Mouse (Mus musculus) kidney, adult 2 months (tissue): Measurements from ENCODE around the gene Lmo4. TPM values are rescaled to one million over a fixed set of nuclear protein-coding genes. Genes with fewer than 3 reads are reported as not detected.

ENCODE experiments used
- DNase-seq: peaks from one replicate; pipeline ENCODE4 v3.0.0; 2021
- H3K27ac ChIP-seq: fragments of 200-500 bp; 2 replicates; pipeline ENCODE4 v1.5.1; 2012; ENCODE audit warnings: low read depth, low read length, control low read depth, inconsistent platforms; ENCODE audit not compliant: insufficient read depth
- H3K27me3 ChIP-seq: fragments of 200-500 bp; replicated peaks from 2 replicates; pipeline ENCODE4 v1.6.1; 2012; ENCODE audit warnings: mild to moderate bottlenecking, moderate library complexity, low read length, inconsistent platforms; ENCODE audit not compliant: control insufficient read depth, insufficient read depth
- H3K36me3 ChIP-seq: fragments of 200-500 bp; 2 replicates; pipeline ENCODE4 v1.6.1; 2012; ENCODE audit warnings: mild to moderate bottlenecking, moderate library complexity, low read length, inconsistent platforms; ENCODE audit not compliant: control insufficient read depth, insufficient read depth
- H3K4me1 ChIP-seq: fragments of 200-500 bp; 2 replicates; pipeline ENCODE4 v1.6.1; 2011; ENCODE audit warnings: low read length; ENCODE audit not compliant: control insufficient read depth, insufficient read depth
- H3K4me3 ChIP-seq: fragments of 200-500 bp; 2 replicates; pipeline ENCODE4 v1.5.1; 2011; ENCODE audit warnings: mild to moderate bottlenecking, low read depth, low read length, control low read depth; ENCODE audit not compliant: insufficient read depth
- CTCF ChIP-seq: fragments of 200-500 bp; conservative IDR thresholded peaks from 2 replicates; pipeline ENCODE4 v1.5.1; 2011; ENCODE audit warnings: low read depth, mild to moderate bottlenecking, control low read depth, low read length, moderate library complexity, mixed read lengths; ENCODE audit not compliant: insufficient read depth, insufficient read length
- POLR2A ChIP-seq: fragments of 200-500 bp; IDR thresholded peaks from one replicate; pipeline ENCODE4 v1.6.1; 2011; ENCODE audit warnings: low read depth, low read length, control low read depth
- WGBS: fragments of 180-500 bp; shearing (Covaris S2); methylation state at CpG from one replicate; pipeline ENCODE4 v1.1.7; 2018; 5-methylcytosine and 5-hydroxymethylcytosine counted together
- polyA plus RNA-seq: library from polyadenylated mRNA; depleted of rRNA; stranded (reverse); fragments of >200 nt; gene quantifications from 2 replicates; pipeline ENCODE4 v1.2.3, GENCODE M21; 2012; rRNA removed

The Lmo4 gene
- polyA plus RNA-seq, result 88.7 and 108 TPM in 2 replicates

DNA sequence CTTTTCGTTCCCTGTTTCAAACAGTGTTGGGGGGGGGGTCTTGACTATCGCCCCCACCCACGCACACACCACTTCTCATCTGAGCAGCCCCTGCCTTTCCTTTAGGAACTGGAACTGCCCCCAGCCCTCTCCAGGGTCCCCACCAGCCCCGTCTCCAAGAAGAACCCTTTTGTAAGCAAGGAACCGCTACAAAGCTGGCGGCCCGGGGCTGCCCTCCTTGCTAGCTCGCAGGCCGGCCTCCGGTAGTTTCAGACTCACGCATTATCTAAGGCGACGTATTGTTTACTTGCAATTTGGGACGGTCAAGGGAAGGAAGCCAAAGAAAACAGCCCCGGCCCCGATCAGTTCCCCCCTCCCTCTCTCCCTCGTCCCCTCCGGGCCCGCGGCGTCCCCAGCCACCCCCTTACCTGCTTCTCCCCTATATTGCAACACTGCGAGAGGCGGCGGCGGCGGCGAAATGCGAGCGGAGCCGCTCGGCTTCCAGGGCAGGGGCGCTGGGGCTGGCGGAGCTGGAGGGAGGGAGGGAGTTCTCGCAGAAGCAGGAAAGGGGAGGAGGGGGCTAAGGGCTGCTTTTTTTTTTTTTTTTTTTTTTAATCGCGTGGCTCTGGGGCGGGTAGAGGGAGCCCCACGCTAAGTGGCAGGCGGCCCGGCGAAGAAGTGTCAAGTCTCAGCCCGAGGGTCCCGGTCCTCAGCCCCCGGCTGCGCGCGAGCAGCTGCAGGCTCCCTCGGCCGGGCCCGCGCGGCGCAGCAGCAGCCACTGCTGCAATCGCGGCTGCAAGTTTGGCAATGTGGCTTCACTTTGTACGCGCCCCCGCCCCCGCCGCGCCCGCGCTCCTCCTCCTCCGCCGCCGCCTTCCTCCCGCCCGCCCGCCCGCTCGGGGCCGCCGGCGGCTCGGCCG lies at the start of gene Lmo4:
Lmo4 (minus strand) TSS at position 808 of the 899 bp plus-strand sequence.
- Histone ChIP-seq H3K4me1 (peaks cover 19% of the 10 kb centered on the region), H3K4me3 (peak within 1 kb of the TSS; percentile 94), H3K36me3 (peaks cover 2% of the 10 kb centered on the region; the same call in 1 of the 2 replicates), H3K27ac (peak within 1 kb of the TSS; percentile 96), H3K27me3 (no peaks in the 10 kb centered on the region)
- TF ChIP-seq CTCF (no peak), POLR2A (peak; percentile 83)
- under 1% methylated on average over 61 of the region's 76 CpGs for whole genome bisulfite sequencing
- peak; percentile 89 for DNase-seq

DNA sequence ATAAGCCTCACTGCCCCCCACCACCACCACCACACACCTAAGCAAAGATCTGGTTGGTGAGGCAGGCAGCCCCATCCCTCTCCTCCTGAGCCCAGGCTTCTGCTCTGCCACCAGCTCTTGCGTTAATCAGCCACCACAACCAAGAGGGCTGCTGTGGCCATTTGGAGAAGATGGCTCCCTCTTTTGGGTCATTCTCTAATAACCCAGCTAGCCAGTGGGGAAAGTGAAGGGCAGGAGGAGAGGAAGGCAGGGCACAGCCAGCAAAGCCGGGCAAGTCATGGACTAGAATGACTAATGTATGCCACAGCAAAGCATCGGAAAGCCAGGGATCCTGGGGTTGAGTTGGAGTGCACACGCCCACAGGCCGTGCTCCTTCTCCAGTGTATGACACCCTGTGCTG lies 49.3 kb upstream of the Lmo4 start:
- Histone ChIP-seq H3K27ac (no peak overlapping the region), H3K36me3 (no peaks in the 10 kb centered on the region), H3K27me3 (no peaks in the 10 kb centered on the region), H3K4me1 (no peaks in the 10 kb centered on the region), H3K4me3 (no peak overlapping the region)
- WGBS, result 88% methylated on average over 5 of the region's 5 CpGs
- no peak for TF ChIP-seq POLR2A
- TF ChIP-seq CTCF, result no peak
- DNase-seq, result no peak

DNA sequence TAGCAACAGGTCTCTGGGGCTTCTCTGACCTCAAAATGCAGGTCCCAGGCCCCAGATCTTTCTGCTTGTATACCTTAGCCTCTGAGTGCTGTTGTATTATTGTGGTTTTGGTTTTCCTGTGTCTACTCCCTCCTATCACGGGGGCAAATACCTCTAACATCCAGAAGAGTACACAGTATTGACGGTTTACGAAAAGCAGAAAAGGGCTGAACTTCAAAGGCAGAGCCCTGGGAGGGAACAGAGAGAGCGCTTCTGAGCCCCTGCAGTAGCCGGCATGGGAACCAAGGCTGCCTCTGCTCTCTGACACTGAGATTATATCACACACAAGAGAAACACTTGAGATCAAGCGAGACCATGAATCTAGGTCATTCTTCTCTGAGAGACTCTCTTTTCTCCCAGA lies 48.0 kb upstream of the Lmo4 start:
- 82% methylated on average over 6 of the region's 6 CpGs for WGBS
- no peak for TF ChIP-seq CTCF
- TF ChIP-seq POLR2A, result no peak
- Histone ChIP-seq H3K27me3 (no peaks in the 10 kb centered on the region), H3K4me1 (no peaks in the 10 kb centered on the region), H3K36me3 (no peaks in the 10 kb centered on the region), H3K4me3 (no peak overlapping the region), H3K27ac (no peak overlapping the region)
- DNase-seq, result no peak

DNA sequence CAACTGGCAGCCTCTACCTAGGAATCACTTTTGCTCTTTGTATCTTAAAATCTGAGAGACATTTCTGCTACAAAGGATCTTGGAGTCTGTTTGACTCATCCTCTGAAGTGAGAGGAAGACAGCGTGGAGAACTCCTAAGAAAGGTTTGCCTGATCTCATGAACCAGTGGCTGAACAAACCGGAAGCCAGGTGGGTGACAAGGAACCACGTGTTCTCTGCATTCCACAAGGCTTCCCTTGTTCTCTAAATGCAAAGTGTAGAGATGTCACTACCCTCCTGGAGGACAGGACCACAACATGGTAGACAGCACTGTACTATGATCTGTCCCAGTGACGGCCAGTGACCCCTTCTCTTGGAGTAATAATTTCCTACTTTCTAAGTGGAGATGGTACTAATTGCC lies 47.1 kb upstream of the Lmo4 start:
- Histone ChIP-seq H3K4me1 (no peaks in the 10 kb centered on the region), H3K36me3 (no peaks in the 10 kb centered on the region), H3K27ac (no peak overlapping the region), H3K4me3 (no peak overlapping the region), H3K27me3 (no peaks in the 10 kb centered on the region)
- TF ChIP-seq POLR2A (no peak), CTCF (no peak)
- WGBS, result 82% methylated on average over 4 of the region's 4 CpGs
- DNase-seq, result no peak

DNA sequence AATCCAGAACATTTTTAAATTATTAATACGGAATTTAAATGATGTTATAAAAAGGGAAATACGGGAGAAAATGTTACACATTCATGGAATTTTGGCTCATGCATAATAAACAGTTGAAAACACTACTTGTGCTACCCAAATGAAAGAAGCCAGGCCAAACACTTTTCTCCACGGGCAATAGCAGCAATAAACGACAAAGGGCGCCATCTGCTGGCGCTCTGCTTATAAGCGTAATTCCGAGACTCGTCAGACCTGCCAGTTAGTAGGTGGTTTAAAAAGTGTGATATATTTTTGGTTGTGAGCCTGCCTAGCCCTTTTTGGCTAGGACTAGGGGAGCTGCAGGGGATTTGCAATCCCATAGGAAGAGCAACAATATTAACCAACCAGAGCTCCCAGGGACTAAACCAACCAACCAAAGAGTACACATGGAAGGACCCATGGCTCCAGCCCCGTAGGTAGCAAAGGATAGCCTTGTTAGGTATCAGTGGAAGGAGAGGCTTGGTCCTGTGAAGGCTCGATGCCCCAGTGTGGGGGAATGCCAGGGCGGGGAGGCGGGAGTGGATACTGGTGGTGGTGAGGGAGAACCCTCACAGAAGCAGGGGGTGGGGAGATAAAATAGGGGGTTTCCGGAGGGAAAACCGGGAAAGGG lies 37.1 kb upstream of the Lmo4 start:
- DNase-seq, result peak; percentile 70
- Histone ChIP-seq H3K4me3 (no peak overlapping the region), H3K27ac (no peak overlapping the region), H3K36me3 (no peaks in the 10 kb centered on the region), H3K4me1 (no peaks in the 10 kb centered on the region), H3K27me3 (no peaks in the 10 kb centered on the region)
- TF ChIP-seq CTCF (peak; percentile 87), POLR2A (no peak)
- 26% methylated on average over 15 of the region's 15 CpGs for WGBS

DNA sequence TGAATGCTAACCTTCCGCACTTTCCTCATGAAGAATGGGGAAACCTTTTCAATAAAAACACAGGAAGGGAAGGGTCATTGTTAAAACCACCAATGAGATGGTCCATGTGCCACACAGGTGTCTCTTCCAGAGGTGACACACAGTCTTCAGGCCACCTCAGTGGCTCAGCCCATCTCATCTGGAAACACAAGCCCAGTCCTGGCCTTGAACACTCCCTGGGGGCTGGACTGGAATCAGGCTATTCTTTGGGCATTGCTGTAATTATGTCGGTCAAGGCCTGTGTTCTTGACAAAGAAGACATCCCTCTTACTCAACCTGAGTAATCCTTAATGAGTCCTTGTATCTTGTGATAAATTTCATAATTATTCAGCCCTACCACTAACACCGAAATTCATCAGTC lies 36.1 kb upstream of the Lmo4 start:
- TF ChIP-seq POLR2A, result no peak
- no peak for TF ChIP-seq CTCF
- no peaks in the 10 kb centered on the region for H3K27me3 ChIP-seq
- no peak for DNase-seq
- 96% methylated on average over 3 of the region's 3 CpGs for WGBS
- no peak overlapping the region for H3K4me3 ChIP-seq
- H3K27ac ChIP-seq, result no peak overlapping the region
- H3K4me1 ChIP-seq, result no peaks in the 10 kb centered on the region
- no peaks in the 10 kb centered on the region for H3K36me3 ChIP-seq

DNA sequence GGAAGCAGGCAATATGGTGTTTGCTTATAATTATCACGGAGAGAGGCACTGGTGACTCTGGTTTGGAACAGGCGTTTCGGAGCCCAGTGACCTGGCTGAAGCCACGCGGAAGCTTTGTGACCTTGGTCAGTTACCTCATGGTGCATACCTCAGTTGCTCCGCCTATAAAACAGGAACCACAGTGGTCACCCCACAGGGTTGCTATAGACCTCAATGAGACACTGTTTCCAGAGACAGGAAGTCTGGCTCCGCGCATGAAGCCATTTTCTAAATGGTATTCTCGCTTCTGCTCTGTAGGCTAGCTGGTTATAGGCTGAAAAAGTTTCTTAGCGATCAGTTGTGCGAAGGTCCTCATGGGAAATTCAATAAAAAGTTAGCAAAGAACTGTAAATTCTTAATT lies 33.5 kb upstream of the Lmo4 start:
- no peak for DNase-seq
- no peak for TF ChIP-seq POLR2A
- TF ChIP-seq CTCF, result no peak
- no peaks in the 10 kb centered on the region for H3K27me3 ChIP-seq
- H3K4me3 ChIP-seq, result no peak overlapping the region
- no peaks in the 10 kb centered on the region for H3K36me3 ChIP-seq
- 94% methylated on average over 11 of the region's 11 CpGs for WGBS
- no peak overlapping the region for H3K27ac ChIP-seq
- H3K4me1 ChIP-seq, result no peaks in the 10 kb centered on the region
